Mouse (Mus musculus) gastrocnemius, postnatal 10 days (tissue): Measurements from ENCODE around the gene Dhdh. TPM values are rescaled to one million over a fixed set of nuclear protein-coding genes. Genes with fewer than 3 reads are reported as not detected.
"Not testable (repeated sequence)": the region's sequence is repeated elsewhere in the genome, so short reads cannot be mapped to it uniquely, and the experiment has no call there.

Experiments used
- DNase-seq: peaks from one replicate; pipeline ENCODE4 v3.0.0; 2021; ENCODE audit warnings: mixed read lengths
- long read RNA-seq, 2 experiments: library from polyadenylated mRNA; stranded (forward); transcript quantifications; one replicate each; pipeline ENCODE4 v2.0.0; 2021
- total RNA-seq, 2 experiments: library from RNA; stranded (reverse); gene quantifications; 2 replicates each; pipeline ENCODE4 v1.2.3; 2021

Gene Dhdh
- 1 to 10 TPM; 8.8 to 9.5 TPM for total RNA-seq
- long read RNA-seq, experiment 1, partial matches to known transcripts: 0 of 2 reads
- long read RNA-seq, experiment 1, other reads (novel, unspliced or antisense): 2 of 2 reads
- long read RNA-seq, experiment 2, full-length matches to known transcripts: 1 of 2 reads
- long read RNA-seq, experiment 2, partial matches to known transcripts: 1 of 2 reads
- long read RNA-seq, experiment 2, other reads (novel, unspliced or antisense): 0 of 2 reads

- peak; percentile 67 for DNase-seq
Observed at GRCm38 (mm10) chr7:45488293-45489204, at the start of gene Dhdh. Dhdh (minus strand) TSS chr7:45488805.

DNA sequence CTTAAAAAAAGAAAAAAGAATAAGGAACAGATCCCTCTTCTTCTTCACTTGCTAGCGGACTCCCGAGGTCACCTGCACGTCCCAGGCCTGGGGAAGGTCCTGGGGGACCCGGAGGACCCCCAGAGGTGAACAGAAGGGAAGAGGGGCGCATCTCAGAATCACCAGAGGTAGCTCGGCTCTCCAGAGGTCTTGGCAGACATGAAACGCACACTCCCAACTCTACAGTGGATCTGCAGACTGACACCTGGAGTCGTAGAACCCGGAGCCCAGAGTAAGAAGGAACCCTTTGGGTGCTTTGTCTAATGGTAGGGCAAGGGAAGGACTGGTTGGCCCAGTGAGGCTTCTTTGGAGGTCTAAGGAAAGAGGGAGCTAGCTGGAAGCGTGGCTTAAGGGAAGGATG lies 49.0 kb upstream of the Dhdh start:
- DNase-seq: no peak

GRCm38 (mm10) chr7:45535676-45536075 lies 47.1 kb upstream of the Dhdh start:
- no peak for DNase-seq

GRCm38 (mm10) chr7:45530643-45531042 lies 42.0 kb upstream of the Dhdh start:
- peak; percentile 51 for DNase-seq

DNA sequence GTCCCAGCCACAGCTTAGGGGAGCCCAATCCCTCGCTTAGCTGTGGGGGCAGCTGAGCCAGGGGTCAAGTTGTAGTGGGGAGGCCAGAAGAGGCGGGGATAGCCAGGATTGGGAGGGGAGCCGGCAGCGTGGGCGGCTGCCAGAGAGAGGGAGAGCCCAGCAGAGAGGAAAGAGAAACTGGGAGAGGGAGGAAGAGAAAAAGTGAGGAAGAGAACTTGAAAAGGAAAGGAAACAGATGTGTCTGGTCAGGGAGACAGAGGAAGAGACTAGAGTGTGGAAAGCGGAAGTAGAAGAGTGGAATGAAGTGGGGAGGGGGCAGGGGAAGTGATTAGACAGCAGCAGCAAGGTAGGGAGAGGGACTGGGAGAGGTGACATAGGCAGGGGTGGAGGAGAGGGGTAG lies 40.9 kb upstream of the Dhdh start:
- peak; percentile 47 for DNase-seq

DNA sequence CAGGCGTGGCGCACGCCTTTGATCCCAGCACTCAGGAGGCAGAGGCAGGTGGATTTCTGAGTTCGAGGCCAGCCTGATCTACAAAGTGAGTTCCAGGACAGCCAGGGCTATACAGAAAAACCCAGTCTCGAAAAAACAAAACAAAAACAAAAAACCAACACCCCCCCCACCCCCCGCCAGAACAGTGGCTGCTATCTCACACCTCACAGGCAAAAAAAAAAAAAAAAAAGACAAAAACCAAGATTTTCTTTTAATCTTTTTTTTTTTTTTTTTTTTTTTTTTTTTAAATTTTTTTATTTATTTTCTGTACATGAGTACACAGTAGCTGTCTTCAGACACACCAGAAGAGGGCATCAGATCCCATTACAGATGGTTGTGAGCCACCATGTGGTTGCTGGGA lies 38.6 kb upstream of the Dhdh start:
- DNase-seq: not testable (repeated sequence)

DNA sequence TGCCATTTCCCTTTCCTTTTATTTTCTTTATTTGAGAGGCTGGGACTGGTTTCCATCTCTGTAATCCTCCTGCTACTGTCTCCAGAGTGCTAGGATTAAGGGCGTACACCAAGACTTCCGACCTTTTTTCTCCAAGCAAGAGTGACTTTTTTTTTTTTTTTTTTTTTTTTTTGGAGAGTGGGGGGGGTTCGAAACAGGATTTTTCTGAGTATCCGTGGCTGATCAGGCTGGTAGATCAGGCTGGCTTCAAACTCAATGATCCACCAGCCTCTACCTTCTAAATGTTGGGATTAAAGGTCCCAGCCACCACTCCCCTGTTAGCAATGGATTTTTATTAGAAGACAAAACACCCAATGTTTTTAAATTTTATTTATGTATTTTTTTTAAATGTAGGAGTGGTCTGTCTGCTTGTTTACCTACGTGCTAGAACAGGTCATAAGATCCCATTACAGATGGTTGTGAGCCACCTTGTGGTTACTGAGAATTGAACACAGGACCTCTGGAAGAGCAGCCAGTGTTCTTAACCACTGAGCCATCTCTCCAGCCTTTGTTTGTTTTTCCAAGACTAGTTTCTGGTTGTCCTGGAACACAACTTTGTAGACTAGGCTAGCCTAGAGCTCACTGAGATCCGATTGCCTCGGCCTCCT lies 38.0 kb upstream of the Dhdh start:
- DNase-seq: no peak

DNA sequence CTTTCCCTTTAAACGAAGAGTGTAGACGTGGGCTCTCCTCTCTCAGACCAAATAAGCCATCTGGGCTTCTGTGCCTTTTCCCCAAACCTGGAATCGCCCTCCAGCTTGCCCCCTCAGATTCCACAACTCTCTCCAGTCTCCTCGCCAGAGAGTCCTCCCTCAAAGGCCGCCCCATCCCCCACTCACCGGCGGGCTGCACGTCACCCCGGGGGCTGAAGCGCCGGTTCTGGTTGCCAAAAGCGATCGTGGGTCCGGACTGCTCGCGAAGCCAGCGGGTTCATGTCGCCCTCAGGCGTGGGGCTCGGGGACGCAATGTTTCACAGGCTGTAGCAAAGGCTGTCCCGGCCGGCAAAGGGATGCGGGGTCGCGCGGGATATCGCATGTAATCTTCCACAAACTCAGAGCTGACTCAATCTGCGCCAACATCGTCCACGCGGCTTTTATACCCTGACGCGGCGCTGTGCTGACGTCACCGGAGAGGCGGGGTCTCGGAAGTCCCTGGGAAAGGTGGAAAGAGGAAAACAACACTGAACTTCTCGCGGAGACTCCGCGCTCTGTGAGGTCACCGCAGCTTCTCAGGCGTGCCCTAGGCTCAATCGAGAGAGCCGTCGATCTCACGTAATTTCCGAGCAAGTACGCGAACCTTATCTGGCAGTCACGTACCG lies 37.3 kb upstream of the Dhdh start, which contains the start of the genes Ppp1r15a and Plekha4:
TSS of gene Ppp1r15a (minus strand) at position 460 of the 665 bp plus-strand sequence.
TSS of gene Plekha4 (plus strand) at position 522 of the 665 bp plus-strand sequence.
- DNase-seq: peak; percentile 93

DNA sequence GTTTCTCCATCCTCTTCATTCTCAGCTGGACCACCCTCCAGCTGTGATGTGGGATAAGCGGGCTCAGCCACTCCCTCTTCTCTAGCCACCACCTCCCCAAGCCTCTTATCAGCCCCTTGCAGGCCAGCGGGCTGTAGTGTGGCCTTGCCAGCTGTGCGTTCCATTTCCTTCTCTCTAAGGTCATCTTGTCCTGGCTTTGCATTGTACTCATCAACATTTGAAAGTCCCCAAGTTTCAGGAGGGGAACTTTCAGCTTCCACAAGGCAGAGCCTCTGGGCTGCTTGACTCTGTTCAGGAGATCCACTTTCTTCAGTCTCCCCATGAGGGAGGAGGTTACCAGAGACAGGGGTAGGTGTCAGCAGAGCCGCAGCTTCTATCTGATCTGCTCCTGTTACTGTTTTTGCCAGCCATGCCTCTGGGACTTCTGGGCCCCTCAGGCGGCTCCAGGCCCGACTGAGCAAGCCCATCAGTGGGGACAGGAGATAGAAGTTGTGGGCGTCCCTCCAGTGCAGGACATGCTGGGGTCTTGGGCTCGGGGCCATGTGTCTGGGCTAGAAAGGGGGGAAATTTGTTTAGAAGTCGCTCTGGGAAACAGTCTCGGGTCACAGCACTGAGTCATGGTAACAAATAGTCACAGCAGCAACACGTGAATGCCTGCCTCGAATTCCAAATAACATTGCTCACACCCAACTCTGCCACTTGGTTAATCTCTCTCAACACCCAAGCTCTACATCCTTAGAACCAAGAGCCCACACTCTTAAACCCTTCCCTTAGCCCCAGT lies 36.4 kb upstream of the Dhdh start:
- DNase-seq: no peak

DNA sequence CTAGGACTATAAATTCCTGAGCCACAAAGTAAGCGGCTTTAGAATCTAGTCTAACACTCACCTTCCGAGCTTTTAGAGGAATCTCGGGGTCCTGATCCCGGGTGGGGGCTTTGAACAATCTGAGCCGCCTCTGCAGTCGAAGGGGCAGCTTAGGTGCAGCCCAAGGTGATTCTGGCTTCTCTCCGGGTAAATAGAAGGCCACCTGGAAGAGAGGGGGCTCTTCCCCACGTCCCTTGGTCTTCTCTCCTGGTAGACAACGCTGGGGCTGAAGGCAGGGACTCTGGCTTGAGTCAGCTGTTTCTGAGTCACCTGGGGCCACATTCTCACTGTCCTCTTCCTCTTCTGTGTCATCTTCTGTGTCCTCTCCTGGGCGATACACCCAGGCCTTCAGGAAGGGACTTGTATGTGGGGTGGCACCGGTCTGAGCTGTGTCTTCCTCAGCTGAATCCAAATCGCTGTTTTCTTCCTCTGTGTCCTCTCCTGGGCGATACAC lies 35.1 kb upstream of the Dhdh start:
- no peak for DNase-seq

DNA sequence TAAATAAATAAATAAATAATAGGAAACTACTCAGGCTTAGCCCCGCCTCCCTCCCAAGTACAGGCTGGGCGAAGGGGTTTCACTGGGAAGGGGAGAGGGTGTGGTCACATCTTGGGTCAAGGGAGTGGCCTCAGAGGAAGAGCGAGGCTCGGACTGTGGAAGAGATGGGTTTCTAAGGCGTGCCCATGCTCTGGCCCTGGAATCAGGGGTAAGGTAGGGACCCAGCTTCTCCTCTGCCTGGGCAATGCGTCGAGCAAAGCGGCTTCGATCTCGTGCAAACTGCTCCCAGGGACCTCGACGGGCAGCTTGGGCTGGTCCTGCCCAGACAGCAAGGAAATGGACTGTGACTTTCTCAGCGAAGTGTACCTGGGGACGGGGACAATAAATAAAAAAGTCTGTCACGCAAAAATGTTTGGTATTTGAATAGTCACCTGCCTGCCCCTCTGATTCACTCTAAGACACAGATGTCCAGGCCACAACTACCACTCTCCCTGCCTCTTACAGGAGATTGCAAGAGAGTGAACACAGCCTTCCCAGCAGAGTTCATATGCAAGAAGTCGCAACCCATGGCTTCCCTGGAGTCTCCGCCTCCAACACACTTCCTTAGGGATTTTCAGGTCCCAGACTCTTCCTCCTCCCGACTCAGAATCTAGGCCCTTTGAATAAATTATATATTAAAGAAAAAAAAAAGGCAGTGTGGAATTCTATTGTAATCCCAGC lies 34.5 kb upstream of the Dhdh start:
- DNase-seq: no peak

GRCm38 (mm10) chr7:45522194-45522752 lies 33.7 kb upstream of the Dhdh start:
- no peak for DNase-seq

GRCm38 (mm10) chr7:45521728-45522184 lies 33.2 kb upstream of the Dhdh start:
- DNase-seq: peak; percentile 72

GRCm38 (mm10) chr7:45520605-45521004 lies 32.0 kb upstream of the Dhdh start:
- DNase-seq: no peak

- no peak for DNase-seq
Observed at GRCm38 (mm10) chr7:45519345-45520120, 30.9 kb upstream of the Dhdh start.

DNA sequence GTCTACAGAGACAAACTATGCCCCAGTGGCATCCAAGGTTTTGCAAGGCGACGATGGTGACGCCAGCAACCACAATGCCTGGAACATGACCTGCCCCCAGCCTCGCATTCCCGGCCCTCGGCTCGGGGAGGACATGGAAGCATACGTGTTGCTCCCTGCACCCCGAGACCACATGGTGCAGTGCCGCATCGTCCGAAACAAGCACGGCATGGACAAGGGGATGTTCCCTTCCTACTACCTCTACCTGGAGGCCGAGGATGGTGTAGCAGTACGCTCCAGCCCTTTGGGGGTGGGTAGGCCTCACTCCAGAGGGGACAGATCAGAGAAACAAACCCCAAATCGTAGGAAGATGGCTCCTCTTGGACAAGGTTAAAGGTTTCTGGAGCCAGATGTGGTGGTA lies 30.0 kb upstream of the Dhdh start:
- no peak for DNase-seq

DNA sequence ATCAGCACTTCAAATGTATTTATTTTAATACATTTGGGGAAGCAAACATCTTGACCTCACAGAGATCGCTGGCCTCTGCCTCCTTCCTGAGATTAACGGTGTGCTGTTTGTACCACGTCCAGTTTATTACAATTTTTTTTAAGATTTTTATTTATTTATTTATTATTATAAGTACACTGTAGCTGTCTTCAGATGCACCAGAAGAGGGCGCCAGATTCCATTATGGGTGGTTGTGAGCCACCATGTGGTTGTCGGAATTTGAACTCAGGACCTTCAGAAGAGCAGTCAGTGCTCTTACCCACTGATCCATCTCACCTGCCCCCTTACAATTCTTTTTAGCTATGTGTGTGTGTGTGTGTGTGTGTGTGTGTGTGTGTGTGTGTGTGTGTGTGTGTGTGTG lies 28.2 kb upstream of the Dhdh start:
- DNase-seq: not testable (repeated sequence)

- no peak for DNase-seq
Observed at GRCm38 (mm10) chr7:45515436-45515835, 26.8 kb upstream of the Dhdh start.

DNA sequence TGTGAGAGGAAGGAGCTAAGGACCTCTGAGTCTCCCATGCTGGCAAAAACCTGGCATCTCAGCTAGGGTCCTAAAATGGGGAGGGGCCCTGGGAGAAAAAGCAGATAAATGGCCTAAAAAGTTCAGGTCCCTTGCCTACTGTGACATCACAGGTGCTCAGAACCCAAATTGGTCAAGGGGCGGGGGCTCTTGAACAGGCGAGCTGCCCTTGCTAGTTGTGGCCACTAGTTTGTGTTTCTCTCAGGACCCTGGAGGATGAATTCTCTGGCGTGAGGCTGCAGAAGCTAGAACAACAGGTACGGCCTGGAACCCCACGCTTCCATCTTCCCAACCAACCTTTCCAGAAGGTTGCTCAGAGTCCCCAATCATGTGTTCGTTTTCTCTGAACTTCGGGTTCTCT lies 25.8 kb upstream of the Dhdh start:
- no peak for DNase-seq
